Mouse (Mus musculus) frontal cortex, postnatal 10 days (tissue): Measurements from ENCODE around the gene Dnmt3c.
"Not testable (repeated sequence)": the region's sequence is repeated elsewhere in the genome, so short reads cannot be mapped to it uniquely, and the experiment has no call there.

Source experiments
- DNase-seq, 2 experiments: peaks; one replicate each; pipeline ENCODE4 v3.0.0; 2022; ENCODE audit warnings: low spot score in 2 of 2, mixed read lengths in 1 of 2

Dnmt3c gene

DNA sequence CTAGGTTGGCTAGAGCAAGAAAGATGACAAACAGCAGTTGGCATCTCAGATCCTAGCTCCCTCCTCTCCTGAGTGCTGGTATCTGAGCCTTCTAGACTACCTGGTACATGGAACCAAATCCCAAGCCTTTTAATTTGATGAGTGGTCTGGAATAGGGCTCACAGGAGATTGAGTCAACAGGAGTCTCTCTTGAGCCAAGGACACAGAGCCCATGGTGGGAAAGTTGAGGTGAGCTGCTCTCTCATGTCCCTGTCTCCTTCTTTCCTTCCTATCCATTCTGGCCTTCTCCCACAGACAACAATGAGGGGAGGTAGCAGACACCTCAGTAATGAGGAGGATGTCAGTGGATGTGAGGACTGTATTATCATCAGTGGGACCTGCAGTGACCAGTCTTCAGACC, at the start of gene Dnmt3c:
Dnmt3c (plus strand) TSS at position 301 of the 400 bp plus-strand sequence.
- no peak for DNase-seq

DNA sequence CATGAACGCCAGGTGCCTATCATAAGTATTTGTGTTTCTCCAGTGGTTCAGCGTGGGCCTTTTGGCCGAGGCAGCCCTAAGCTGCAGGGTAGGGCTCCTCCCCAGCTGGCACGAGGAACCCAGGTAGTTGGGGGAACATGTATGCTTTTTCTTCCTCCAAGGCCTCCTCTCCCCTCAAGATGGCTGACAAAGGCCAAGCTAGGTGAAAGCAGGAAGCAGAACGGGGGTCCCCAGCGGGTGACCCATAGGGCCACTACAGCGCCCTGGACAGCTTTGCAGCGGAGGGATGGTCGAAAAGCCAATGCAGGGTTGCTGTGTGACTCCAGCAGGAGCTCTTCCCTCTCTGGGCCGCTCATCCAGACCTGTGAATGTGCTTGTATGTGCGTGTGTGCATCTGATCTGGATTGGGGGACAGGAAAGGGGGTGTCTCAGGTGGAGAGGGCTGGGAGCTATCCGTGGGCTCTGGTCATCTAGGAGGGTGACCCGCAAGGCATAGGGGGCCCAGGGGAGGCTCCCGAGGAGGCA, 47.6 kb upstream of the Dnmt3c start:
- DNase-seq, result no peak

DNA sequence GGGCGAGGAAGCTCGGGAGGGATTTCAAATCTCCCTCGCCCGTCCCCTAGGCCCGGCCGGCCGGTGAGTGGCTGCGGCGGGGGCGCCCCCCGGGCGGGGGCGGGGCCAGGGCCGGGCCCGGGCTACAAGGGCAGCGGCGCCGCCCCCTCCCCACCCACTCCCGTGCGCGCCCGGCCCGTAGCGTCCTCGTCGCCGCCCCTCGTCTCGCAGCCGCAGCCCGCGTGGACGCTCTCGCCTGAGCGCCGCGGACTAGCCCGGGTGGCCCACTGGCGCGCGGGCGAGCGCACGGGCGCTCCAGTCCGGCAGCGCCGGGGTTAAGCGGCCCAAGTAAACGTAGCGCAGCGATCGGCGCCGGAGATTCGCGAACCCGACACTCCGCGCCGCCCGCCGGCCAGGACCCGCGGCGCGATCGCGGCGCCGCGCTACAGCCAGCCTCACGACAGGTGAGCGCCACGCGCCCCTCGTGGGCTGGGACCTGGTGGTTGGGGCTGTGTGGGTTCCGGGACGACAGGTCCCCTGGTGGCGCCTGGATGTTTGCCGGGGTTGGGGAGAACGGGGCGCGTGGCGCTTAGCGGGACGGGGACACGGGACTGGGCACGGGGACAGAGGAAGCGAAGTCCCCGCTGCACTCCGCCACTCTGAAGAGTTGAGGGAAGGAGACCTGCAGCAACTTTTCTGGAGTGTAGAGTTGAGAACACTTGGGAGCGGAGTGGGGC, 47.0 kb upstream of the Dnmt3c start, which contains the start of gene Dnmt3b:
Dnmt3b (plus strand) TSS at position 153 of the 716 bp plus-strand sequence.
- peak in 1 of 2 experiments; percentile 51 for DNase-seq

DNA sequence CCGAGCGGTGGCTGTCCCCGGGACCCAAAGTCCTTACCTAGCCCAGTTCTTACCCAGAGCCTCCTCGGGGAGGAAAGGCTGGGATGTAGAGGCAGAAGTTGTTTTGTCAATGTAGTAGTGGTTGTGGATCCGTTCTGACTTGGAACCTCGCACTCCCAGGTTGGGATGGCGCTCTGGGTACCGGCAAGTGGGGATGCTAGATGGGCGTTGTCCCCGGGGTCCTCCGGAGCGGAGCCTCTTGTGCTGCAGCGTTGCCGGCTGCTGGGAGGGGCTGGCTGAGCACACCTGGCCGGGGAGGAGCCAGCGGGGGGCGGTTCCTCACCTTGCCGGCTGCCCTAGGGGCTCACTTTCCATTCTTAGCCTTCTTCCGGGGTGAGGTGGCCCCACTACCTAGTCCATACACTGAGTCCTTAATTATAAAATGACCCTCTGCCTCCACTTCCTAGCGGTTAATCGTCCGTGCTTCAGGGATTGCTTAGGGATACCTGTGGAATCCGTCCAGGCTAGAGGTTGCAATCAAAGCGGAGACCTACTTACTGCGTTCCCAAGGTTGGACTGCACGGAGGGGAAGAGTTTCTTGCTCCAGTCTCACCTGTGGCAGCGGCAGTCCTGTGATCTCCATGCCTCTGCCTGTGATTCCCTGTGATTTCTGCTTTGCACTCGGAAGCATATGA, 46.3 kb upstream of the Dnmt3c start:
- DNase-seq, result no peak

DNA sequence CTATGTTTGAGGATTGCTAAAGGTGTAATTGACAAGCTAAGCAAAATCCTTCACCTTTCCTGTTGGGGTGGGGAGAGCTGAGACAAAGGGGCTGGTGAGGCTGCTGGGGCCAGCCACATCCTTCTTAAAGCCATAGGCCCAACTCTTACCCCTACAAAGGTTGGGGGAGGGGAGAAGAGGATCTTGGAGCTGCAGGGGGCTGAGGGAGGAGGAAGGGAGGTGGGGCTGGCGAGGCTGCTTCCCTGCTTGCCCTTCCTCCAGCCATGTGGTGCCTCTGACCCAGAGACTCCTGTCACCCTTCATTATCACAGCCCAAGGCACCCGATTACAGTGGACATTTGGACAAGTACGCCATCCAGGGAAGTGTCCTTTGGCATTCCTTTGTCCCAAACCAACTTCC, 44.8 kb upstream of the Dnmt3c start:
- DNase-seq, result no peak

DNA sequence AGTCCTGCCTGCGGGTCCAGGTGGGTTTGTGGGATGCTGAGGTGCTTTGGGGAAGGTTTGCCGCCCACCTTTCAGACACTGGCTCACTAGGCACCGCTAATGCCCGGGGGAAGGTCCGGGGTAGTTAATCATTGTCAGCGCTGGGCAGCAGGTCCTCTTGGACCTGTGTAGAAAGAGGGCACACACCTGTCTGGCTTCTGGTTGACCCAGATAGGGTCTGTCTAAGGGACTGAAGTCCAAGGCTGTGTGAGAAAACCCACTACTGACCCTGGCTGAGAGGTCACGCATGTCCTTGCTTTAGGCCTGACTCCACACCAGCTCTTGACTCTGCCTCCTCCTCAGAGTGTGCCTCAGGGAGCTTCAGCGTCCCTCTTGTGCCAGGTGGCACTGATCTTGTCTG, 38.8 kb upstream of the Dnmt3c start:
- DNase-seq, result not testable (repeated sequence)

DNA sequence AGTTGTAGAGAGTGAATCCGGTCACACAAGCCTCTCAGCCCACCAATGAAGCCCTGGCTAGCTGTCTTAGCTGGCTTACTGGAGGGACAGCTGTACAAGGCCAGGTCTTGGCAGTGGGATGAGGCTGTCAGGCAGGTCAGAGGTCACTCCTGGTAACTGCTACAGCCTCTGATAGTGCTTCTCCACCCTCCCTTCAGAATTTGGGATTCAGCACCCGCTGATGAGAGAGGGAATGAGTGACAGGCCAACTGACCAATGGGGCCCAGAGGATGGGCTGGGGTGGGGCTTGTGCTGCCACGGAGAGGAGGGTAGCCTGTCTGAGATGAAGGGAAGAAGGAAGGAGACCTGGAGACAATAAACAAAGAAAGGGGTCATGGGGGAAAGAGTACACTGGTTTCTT, 35.8 kb upstream of the Dnmt3c start:
- no peak for DNase-seq

DNA sequence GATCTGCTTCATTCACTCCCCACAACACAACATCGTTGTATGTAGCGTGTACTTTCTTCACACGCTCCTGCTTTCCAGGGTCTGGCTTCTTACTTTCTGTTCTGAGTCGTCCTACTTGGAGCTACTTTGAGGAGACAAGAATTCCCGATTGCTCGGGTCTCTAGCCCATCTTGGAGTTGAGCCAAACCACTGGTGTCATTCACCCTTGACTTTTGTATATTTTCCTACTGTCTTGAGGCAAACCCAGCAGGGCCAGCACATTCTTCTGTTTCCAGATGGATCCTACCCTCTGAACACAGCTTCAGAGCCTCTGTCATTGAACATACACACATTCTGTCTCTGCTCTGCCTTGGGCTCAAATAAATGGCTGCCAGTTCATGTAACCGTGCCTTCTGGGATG, 31.1 kb upstream of the Dnmt3c start:
- no peak for DNase-seq

DNA sequence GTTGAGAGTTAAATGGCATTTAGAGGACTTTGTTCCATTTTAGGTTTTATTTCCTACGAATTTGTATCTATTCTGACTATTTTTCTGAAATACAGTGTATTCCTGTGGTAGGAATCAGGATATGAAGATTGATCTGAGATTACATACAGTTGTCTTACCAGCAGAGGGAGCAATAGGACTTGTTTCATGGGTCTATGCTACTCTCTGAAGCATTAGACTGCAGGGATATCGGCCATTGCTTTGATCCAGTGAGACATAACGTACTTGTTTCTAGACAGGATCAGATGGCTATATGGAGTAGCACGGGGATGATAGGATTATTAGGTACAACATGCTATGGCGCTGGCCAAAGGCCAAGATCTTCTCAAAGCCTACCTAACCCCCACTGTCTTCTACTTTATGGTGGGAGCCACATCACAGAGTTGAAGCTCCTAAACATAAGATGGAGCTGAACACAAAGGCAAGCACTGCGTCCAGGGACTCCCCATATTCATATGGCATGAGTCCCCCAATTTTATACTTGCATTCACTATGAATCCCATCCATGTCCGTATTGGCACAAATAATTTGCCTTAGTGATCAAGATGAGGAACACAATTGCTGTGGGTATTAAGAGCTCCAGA, 27.6 kb upstream of the Dnmt3c start:
- peak in 1 of 2 experiments; percentile 12 for DNase-seq

DNA sequence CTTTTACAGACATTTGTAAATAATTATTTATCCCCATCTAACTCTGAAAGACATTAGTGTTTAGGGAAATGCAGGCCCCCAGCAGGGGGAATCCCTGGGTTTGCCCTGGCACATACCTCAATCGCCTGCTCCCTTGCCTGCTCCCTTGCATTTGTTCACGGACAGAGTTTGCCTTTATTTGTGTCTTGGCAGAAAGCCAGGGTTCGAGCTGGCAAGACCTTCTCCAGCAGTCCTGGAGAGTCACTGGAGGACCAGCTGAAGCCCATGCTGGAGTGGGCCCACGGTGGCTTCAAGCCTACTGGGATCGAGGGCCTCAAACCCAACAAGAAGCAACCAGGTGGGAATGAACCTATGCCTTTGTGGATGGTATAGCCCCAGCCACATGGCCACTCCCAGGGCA, 26.3 kb upstream of the Dnmt3c start:
- no peak for DNase-seq

DNA sequence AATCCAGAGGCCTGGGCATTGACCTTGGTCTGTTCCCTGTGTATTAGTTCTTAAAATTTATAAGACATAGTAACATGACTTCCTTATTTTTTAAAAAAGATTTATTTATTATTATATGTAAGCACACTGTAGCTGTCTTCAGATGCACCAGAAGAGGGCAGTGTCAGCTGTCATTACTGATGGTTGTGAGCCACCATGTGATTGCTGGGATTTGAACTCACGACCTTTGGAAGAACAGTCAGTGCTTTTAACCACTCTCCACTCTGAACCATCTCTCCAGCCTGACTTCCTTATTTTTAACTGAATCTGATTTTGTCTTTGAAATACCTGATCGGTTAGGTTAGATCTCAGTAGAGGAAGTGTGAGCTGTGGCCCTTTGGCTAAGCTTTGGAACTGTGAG, 23.8 kb upstream of the Dnmt3c start:
- DNase-seq, result no peak

DNA sequence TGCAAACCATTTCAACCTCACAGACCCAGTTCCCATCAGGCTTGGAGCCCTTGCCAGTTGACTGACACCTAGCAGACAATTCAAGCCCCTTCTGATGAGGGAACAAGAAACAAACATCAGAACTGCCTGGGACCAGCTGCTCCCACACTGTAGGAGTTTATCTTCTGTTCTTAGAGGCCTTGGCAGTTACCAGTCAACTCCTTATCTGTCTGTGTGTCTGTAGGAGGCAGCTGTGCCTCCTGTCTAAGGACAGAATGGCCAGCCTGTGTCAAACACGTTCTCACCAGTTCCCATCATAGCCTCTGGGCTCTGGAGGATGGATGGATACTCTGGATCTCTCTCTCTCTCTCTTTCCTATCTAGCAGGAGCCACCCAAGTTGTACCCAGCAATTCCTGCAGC, 21.1 kb upstream of the Dnmt3c start:
- DNase-seq, result not testable (repeated sequence)

DNA sequence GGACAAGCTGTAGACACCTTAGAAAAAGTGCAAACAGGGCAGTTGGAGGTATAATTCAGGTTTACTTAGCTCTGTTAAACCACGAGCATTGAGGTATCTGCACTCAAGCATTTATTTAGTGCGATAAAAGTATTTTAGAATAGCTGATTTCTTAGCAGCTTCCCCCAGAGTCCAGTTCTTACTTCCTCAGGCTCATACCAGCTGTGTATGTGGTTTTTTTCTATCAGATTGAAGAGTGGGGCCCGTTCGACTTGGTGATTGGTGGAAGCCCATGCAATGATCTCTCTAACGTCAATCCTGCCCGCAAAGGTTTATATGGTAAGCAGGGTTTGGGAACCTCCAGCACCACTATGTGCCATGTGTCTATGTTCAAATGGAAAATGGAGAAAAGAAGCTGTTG, 19.5 kb upstream of the Dnmt3c start:
- DNase-seq, result no peak

DNA sequence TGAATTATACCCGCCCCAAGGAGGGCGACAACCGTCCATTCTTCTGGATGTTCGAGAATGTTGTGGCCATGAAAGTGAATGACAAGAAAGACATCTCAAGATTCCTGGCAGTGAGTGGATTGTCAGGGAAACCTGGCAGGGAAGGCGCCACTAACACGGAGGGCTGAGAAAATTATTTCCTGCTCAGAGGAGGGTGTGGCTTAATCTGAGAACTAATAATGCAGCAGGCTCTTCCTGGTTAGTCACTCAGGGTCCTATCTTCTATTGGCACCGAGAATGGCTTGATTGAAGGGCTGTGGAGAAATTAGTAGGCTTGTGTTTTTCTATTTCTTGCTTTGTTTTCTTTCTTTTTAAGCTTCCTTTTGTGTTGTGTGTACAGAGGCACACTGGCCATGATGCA, 18.9 kb upstream of the Dnmt3c start:
- DNase-seq, result no peak

DNA sequence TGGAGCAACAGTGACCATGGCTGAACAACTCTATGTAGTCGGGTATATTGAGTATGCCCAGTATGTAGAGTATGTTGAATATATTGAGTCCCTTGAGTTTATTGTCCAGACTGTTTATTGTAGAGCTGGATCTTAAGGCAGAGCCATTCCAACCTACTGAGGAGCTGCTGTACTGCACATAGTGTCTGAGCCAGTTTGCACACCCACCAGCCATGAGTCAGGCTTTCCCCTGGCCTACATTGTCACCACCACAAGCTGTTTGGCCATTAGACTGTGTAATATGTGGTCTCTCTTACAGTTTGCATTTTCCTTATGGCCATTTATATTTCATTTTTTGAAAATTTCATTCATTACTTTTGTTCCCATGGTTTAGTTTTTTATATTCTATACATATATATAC, 16.5 kb upstream of the Dnmt3c start:
- no peak for DNase-seq

DNA sequence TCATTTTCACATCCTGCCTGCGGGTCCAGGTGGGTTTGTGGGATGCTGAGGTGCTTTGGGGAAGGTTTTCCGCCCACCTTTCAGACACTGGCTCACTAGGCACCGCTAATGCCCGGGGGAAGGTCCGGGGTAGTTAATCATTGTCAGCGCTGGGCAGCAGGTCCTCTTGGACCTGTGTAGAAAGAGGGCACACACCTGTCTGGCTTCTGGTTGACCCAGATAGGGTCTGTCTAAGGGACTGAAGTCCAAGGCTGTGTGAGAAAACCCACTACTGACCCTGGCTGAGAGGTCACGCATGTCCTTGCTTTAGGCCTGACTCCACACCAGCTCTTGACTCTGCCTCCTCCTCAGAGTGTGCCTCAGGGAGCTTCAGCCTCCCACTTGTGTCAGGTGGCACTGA, 3.0 kb upstream of the Dnmt3c start:
- not testable (repeated sequence) for DNase-seq

DNA sequence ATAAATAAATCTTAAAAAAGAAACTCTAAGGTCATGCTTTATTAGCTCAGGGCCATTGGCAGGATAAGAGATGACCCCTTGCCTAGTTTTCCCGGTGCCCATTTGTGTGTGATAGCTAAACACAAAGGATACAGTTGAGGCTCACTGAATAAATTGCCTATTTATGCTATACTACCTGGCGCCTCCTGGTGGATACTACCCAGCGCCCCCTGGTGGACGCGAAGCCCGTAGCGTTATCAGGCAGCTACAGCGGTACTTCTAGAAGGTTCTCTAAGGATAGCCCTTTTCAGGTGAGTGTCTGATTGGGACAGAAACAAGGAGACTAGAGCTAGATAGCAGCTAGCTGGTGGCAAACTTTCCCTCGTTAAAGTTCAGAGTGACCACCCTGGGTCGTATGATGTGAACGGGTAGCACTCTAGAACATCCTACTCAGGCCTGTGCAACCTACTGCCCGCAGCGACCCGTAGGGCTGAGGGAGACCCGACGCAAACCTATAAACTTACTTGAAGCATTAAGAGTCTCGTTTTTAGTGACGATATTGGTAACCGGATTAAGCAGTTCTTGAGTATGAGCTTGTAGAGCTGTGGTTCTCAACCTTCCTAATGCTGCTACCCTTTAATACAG, 1.9 kb upstream of the Dnmt3c start:
- DNase-seq, result no peak

DNA sequence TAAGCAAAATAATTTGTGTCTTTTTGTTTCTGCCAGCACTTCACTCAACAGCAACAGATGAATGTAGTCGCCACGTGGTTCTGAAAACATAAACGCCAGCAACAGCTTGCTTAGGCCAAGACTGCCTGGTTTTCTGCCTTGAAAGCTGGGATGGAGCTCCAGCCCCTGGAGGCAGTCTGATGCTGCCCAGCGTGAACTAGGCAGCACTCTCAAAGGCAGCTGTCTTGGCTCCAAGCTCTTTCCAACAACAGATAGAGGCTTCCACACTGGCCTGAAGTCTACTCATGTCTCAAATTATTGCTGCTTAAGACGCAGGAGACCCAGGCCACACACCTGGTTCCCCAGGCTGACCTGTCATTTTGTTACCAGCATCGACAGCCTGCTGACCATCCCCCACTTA, 6.9 kb downstream of the Dnmt3c start:
- DNase-seq, result no peak

DNA sequence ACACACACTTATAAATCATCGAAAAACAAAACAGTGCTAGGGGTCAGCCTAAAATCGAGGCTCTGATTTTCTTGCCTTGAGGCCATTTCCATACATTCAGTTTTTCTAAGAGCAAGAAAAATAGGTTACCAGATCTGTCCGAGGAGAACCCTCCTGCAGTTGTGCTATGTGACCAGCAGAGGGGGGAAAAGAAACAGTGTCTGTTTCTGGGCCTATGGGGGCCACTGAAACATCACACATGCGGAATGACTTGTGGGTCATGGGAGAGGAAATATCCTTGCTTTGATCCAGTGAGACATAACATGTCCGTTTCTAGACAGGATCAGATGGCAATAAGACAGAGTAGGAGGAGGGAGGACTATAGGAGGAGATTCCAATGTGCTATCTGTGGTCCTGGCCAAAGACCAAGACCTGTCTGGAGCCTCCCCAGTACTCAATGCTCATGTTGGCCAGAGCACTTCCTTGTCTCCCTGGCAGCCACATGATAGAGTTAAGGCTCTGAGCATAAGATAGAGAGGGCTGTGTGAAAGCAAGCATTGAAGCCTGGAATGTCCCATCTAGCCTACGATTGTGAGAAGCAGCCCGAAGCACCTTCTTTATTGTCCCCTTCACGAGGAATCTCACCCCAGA, 14.4 kb downstream of the Dnmt3c start:
- DNase-seq, result no peak

DNA sequence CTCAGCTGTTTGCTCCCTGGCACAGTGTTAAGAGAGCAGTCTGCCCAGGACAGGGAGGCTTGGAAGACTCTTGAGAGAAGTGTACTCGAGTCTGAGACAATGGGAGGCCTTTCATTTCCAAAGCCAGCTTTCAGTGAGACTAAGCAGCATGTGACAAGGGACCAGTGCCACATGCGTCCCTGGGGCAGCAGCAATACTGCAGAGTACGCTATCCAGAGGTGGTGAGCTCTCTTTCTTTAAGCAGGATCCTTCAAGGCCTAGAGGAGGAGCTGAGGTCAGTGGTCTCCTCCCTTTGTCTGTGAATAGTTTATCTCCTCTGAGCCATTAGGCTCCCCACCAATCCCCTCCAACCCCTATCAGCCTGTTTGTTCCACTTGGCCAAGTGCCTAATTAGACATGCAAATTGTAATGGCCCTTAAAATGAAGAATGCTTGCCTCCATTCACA, 16.2 kb downstream of the Dnmt3c start:
- DNase-seq, result peak; percentile 13 to 40

DNA sequence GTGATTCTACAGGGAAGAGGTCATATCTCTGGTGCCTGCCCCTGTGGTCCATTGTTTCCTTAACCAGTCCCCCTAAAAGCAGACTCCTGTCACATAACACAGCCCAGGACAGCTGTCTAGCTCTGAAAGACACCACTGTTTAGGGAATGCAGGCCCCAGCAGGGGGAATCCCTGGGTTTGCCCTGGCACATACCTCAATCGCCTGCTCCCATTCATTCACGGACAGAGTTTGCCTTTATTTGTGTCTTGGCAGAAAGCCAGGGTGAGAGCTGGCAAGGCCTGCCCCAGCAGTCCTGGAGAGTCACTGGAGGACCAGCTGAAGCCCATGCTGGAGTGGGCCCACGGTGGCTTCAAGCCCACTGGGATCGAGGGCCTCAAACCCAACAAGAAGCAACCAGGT, 16.8 kb downstream of the Dnmt3c start:
- DNase-seq, result peak; percentile 71 to 78

DNA sequence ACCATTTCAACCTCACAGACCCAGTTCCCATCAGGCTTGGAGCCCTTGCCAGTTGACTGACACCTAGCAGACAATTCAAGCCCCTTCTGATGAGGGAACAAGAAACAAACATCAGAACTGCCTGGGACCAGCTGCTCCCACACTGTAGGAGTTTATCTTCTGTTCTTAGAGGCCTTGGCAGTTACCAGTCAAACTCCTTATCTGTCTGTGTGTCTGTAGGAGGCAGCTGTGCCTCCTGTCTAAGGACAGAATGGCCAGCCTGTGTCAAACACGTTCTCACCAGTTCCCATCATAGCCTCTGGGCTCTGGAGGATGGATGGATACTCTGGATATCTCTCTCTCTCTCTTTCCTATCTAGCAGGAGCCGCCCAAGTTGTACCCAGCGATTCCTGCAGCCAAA, 21.4 kb downstream of the Dnmt3c start:
- DNase-seq, result not testable (repeated sequence)
